Mouse (Mus musculus) heart, postnatal 0 days (tissue): ENCODE measurements around the gene Tns1.

Experiments used
- CTCF ChIP-seq: IDR thresholded peaks from 2 replicates; pipeline ENCODE4 v1.5.1; 2016; ENCODE audit warnings: antibody characterized with exemption, control low read depth, low read depth
- EP300 ChIP-seq: IDR thresholded peaks from 2 replicates; pipeline ENCODE4 v1.6.1; 2016; ENCODE audit warnings: antibody characterized with exemption, low read depth

GRCm38 (mm10) chr1:74025227-74025626 is 99.0 kb downstream of the Tns1 start:
- TF ChIP-seq CTCF (no peak), EP300 (no peak)
